In the genomic region with DNA sequence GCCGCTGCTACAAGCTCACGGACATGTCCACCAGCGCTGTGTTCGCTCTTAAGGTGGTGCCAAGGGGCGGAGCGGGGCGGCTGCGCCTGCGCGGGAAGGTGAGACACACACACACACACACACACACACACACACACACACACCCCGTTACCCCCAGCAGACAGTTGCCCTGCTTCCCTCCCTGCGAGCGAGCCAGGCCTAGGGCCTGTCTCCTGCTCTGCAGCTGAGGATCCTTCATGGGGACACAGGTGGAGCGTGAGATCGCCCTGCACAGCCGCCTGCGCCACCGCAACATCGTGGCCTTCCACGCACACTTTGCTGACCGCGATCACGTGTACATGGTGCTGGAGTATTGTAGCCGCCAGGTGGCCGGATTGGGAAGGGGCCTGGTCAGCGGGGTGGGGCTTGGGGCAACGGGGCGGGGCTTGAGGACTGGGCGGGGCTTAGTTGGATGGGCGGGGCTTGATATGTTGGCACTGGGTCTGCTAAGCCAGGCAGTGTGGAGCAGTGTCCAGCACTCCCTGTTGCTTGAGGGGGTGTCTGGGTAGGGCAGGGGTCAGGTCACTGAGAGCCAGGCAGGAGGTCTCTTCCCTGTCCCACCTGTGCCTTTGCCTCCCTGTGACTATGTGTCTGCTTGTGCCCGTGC, we compare ENCODE assay signal across 8 mouse cellular contexts. TPM values are rescaled to one million over a fixed set of nuclear protein-coding genes. Genes with fewer than 3 reads are reported as not detected.
DNase-seq lines count a peak whose midpoint lies in the region; ATAC-seq lines count a peak whose summit lies in the region.

No protein-coding gene starts in this region.

- no peak overlapping the region for H3K27ac ChIP-seq in forebrain, embryonic 12.5 days
- H3K27ac ChIP-seq in kidney, embryonic 14.5 days (ENCODE audit: low read depth, low read length) = no peak overlapping the region

- H3K36me3 ChIP-seq in forebrain, embryonic 12.5 days (replicated peaks) = no peaks in the 10 kb centered on the region
- H3K36me3 ChIP-seq in kidney, embryonic 14.5 days (ENCODE audit: control insufficient read depth, insufficient read depth, low read length) = no peaks in the 10 kb centered on the region

- peak overlapping the region; percentile 38 for H3K4me2 ChIP-seq in forebrain, embryonic 12.5 days
- H3K4me2 ChIP-seq in kidney, embryonic 14.5 days (replicated peaks; ENCODE audit: low read depth, low read length) = peak overlapping the region; percentile 39

- ATAC-seq in forebrain, embryonic 12.5 days (ENCODE audit: low FRiP score) = 0 out of 2 replicates have a peak, but pooled peaks have one; percentile 33
- peak; percentile 51 for ATAC-seq in kidney, embryonic 14.5 days (ENCODE audit: low FRiP score, low TSS enrichment)
- ATAC-seq in inflammation-experienced regulatory T-cells, adult 6 months = no peak

- H3K9me3 ChIP-seq in forebrain, embryonic 12.5 days = 0 out of 2 replicates have a peak, but pooled peaks cover 3% of the 10 kb centered on the region
- no peaks in the 10 kb centered on the region for H3K9me3 ChIP-seq in kidney, embryonic 14.5 days (ENCODE audit: control insufficient read depth, low read length)

- 0 out of 2 replicates have a peak overlapping the region, but pooled peaks have one; percentile 33 for H3K9ac ChIP-seq in forebrain, embryonic 12.5 days
- no peak overlapping the region for H3K9ac ChIP-seq in kidney, embryonic 14.5 days (ENCODE audit: low read depth, low read length)

- H3K4me1 ChIP-seq in forebrain, embryonic 12.5 days = peaks cover 16% of the 10 kb centered on the region
- H3K4me1 ChIP-seq in kidney, embryonic 14.5 days (ENCODE audit: control insufficient read depth, insufficient read depth, low read length) = peaks cover 11% of the 10 kb centered on the region; the same call in 1 of the 2 replicates

- peak; percentile 60 for DNase-seq in urinary bladder, postnatal 14 days (ENCODE audit: low spot score)
- DNase-seq in urinary bladder, adult 2 months (ENCODE audit: low spot score) = no peak
- DNase-seq in lung, postnatal 10 days = peak; percentile 48
- DNase-seq in testis, postnatal 10 days (ENCODE audit: low spot score) = peak; percentile 70
- DNase-seq in layer of hippocampus, adult 11-12 months (ENCODE audit: low spot score) = no peak

- peaks cover 84% of the 10 kb centered on the region for H3K27me3 ChIP-seq in forebrain, embryonic 12.5 days
- H3K27me3 ChIP-seq in kidney, embryonic 14.5 days (ENCODE audit: control insufficient read depth, insufficient read depth, low read length) = peaks cover 57% of the 10 kb centered on the region

- H3K4me3 ChIP-seq in forebrain, embryonic 12.5 days (replicated peaks) = peak overlapping the region; percentile 23
- peak overlapping the region; percentile 19 for H3K4me3 ChIP-seq in kidney, embryonic 14.5 days (ENCODE audit: low read length)

- 4% methylated on average over 31 of the region's 31 CpGs for WGBS in forebrain, embryonic 12.5 days
- WGBS in kidney, embryonic 14.5 days = 8% methylated on average over 31 of the region's 31 CpGs

RNA-seq across cellular contexts. Expression of a gene that starts 1.9 kb away (rescaled TPM):
- 4.5 and 6.4 TPM in 2 replicates for polyA plus RNA-seq in urinary bladder, adult 2 months (2012; rRNA removed)
- 0.23 and 0.40 TPM in 2 replicates for polyA plus RNA-seq in forebrain, embryonic 12.5 days (2016; fragmentation: Nextera tagmentation; extraction: Ambion mirVana)
- 0.62 and 0.66 TPM in 2 replicates for polyA plus RNA-seq in kidney, embryonic 14.5 days (2014; fragmentation: Nextera tagmentation; extraction: Ambion mirVana)
- polyA plus RNA-seq in inflammation-experienced regulatory T-cells, adult 6 months (2017; shearing (Covaris generic)) = not detected

RNA-seq across cellular contexts. Expression of a gene that starts 9.9 kb away (rescaled TPM):
- polyA plus RNA-seq in urinary bladder, adult 2 months (2012; rRNA removed) = 57.9 and 65.7 TPM in 2 replicates
- 0.17 and 0.55 TPM in 2 replicates for polyA plus RNA-seq in forebrain, embryonic 12.5 days (2016; fragmentation: Nextera tagmentation; extraction: Ambion mirVana)
- 1.2 and 2.7 TPM in 2 replicates for polyA plus RNA-seq in kidney, embryonic 14.5 days (2014; fragmentation: Nextera tagmentation; extraction: Ambion mirVana)
- polyA plus RNA-seq in inflammation-experienced regulatory T-cells, adult 6 months (2017; shearing (Covaris generic)) = not detected

RNA-seq across cellular contexts. Expression of a gene that starts 28.4 kb away (rescaled TPM):
- 7.7 and 18.0 TPM in 2 replicates for polyA plus RNA-seq in urinary bladder, adult 2 months (2012; rRNA removed)
- 4.1 and 4.4 TPM in 2 replicates for polyA plus RNA-seq in forebrain, embryonic 12.5 days (2016; fragmentation: Nextera tagmentation; extraction: Ambion mirVana)
- polyA plus RNA-seq in kidney, embryonic 14.5 days (2014; fragmentation: Nextera tagmentation; extraction: Ambion mirVana) = 5.6 and 7.1 TPM in 2 replicates
- polyA plus RNA-seq in inflammation-experienced regulatory T-cells, adult 6 months (2017; shearing (Covaris generic)) = not detected

RNA-seq across cellular contexts. Expression of a gene that starts 28.8 kb away (rescaled TPM):
- polyA plus RNA-seq in urinary bladder, adult 2 months (2012; rRNA removed) = 9.5 and 9.9 TPM in 2 replicates
- polyA plus RNA-seq in forebrain, embryonic 12.5 days (2016; fragmentation: Nextera tagmentation; extraction: Ambion mirVana) = 3.7 and 3.8 TPM in 2 replicates
- 6.2 and 8.1 TPM in 2 replicates for polyA plus RNA-seq in kidney, embryonic 14.5 days (2014; fragmentation: Nextera tagmentation; extraction: Ambion mirVana)
- polyA plus RNA-seq in inflammation-experienced regulatory T-cells, adult 6 months (2017; shearing (Covaris generic)) = 10 to 100 TPM in 1 of 3 experiments, 1 to 10 TPM in 2; 2.2 to 10.8 (median 9.5) TPM

RNA-seq across cellular contexts. Expression of a gene that starts 29.3 kb away (rescaled TPM):
- 11.2 and 11.5 TPM in 2 replicates for polyA plus RNA-seq in urinary bladder, adult 2 months (2012; rRNA removed)
- polyA plus RNA-seq in forebrain, embryonic 12.5 days (2016; fragmentation: Nextera tagmentation; extraction: Ambion mirVana) = 17.3 and 21.3 TPM in 2 replicates
- polyA plus RNA-seq in kidney, embryonic 14.5 days (2014; fragmentation: Nextera tagmentation; extraction: Ambion mirVana) = 8.7 and 14.6 TPM in 2 replicates
- polyA plus RNA-seq in inflammation-experienced regulatory T-cells, adult 6 months (2017; shearing (Covaris generic)) = 1 to 10 TPM in 1 of 3 experiments, under 1 TPM in 2; 0.79 to 1.3 (median 0.79) TPM

Comparison
In these comparisons a context has a peak if more than half of its experiments do, and no peak if none do; other contexts are left out.
1. DNase-seq: peak in urinary bladder, postnatal 14 days (single experiment), lung, postnatal 10 days (single experiment) and testis, postnatal 10 days (single experiment); none in urinary bladder, adult 2 months (single experiment) and layer of hippocampus, adult 11-12 months (single experiment).
2. RNA of a gene that starts 9.9 kb away (polyA plus RNA-seq): 57.9 to 65.7 TPM in urinary bladder, adult 2 months; 1.2 to 2.7 TPM in kidney, embryonic 14.5 days, 0.17 to 0.55 TPM in forebrain, embryonic 12.5 days and not detected in inflammation-experienced regulatory T-cells, adult 6 months; every median in the first group is over 10 times any median in the second.